Mouse (Mus musculus) cerebellum, adult 2 months (tissue): ENCODE data around the gene Rab20. TPM values are rescaled to one million over a fixed set of nuclear protein-coding genes. Genes with fewer than 3 reads are reported as not detected.

Source experiments
- DNase-seq, 2 experiments: peaks; one replicate each; pipeline ENCODE4 v3.0.0; 2021
- H3K27ac ChIP-seq: fragments of 200-500 bp; 2 replicates; pipeline ENCODE4 v1.5.1; 2012; ENCODE audit warnings: low read length, control low read depth, inconsistent platforms; ENCODE audit not compliant: insufficient read depth
- H3K27me3 ChIP-seq: fragments of 200-500 bp; 2 replicates; pipeline ENCODE4 v1.6.1; 2012; ENCODE audit warnings: inconsistent platforms, mild to moderate bottlenecking, low read length, moderate library complexity; ENCODE audit not compliant: control insufficient read depth, insufficient read depth
- H3K4me1 ChIP-seq: fragments of 200-500 bp; 2 replicates; pipeline ENCODE4 v1.6.1; 2011; ENCODE audit warnings: low read length; ENCODE audit not compliant: control insufficient read depth, insufficient read depth
- H3K4me3 ChIP-seq: fragments of 200-500 bp; replicated peaks from 2 replicates; pipeline ENCODE3; 2011; ENCODE audit warnings: mild to moderate bottlenecking, low read depth, low read length, control low read depth; ENCODE audit not compliant: insufficient read depth
- CTCF ChIP-seq: fragments of 200-500 bp; IDR thresholded peaks from 2 replicates; pipeline ENCODE4 v1.5.1; 2011; ENCODE audit warnings: low read depth, mild to moderate bottlenecking, control low read depth, low read length, moderate library complexity, borderline replicate concordance; ENCODE audit not compliant: insufficient read depth
- POLR2A ChIP-seq: fragments of 200-500 bp; IDR thresholded peaks from 2 replicates; pipeline ENCODE4 v1.6.1; 2011; ENCODE audit warnings: low read length, control low read depth, borderline replicate concordance; ENCODE audit not compliant: insufficient read depth
- WGBS: fragments of 180-500 bp; shearing (Covaris S2); methylation state at CpG from one replicate; pipeline ENCODE4 v1.1.7; 2018; 5-methylcytosine and 5-hydroxymethylcytosine counted together
- polyA plus RNA-seq: library from polyadenylated mRNA; depleted of rRNA; stranded (reverse); fragments of >200 nt; gene quantifications from 2 replicates; pipeline ENCODE4 v1.2.3, GENCODE M21; 2012

Gene Rab20
- polyA plus RNA-seq, 1 experiment, result 0.62 TPM

- Histone ChIP-seq H3K27me3 (no peaks in the 10 kb centered on the region), H3K4me3 (no peak overlapping the region), H3K27ac (no peak overlapping the region), H3K4me1 (no peaks in the 10 kb centered on the region)
- 55% methylated on average over 5 of the region's 5 CpGs for WGBS
- DNase-seq, result no peak
- no peak for TF ChIP-seq CTCF
- TF ChIP-seq POLR2A, result no peak
Observed at GRCm38 (mm10) chr8:11510971-11511370, 32.5 kb upstream of the Rab20 start.

DNA sequence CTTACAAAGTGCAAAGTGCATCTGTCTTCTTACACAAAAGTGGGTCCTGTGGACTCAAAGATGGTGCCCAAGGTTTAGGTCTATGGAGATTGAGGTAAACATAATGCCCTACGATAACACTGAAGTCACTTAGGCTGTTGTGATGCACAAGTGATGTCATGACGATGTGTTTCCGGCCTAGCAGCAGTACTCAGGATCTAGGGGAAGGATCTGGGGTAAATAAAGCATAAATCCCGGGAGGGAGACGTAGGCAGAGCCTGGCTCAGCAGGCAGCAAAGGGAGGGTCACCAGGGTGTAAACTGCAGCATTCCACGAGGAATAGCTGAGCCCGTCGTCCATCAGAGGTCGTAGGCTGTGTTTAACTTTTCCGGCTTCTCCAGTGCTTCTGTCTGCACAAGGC, 30.4 kb upstream of the Rab20 start:
- no peaks in the 10 kb centered on the region for H3K27me3 ChIP-seq
- H3K27ac ChIP-seq, result no peak overlapping the region
- TF ChIP-seq CTCF, result no peak
- TF ChIP-seq POLR2A, result no peak
- no peaks in the 10 kb centered on the region for H3K4me1 ChIP-seq
- WGBS, result 84% methylated on average over 10 of the region's 10 CpGs
- H3K4me3 ChIP-seq, result no peak overlapping the region
- DNase-seq, result no peak

GRCm38 (mm10) chr8:11506802-11507201, 28.3 kb upstream of the Rab20 start:
- WGBS, result 71% methylated on average over 6 of the region's 6 CpGs
- peak in 1 of 2 experiments; percentile 34 for DNase-seq
- Histone ChIP-seq H3K27me3 (no peaks in the 10 kb centered on the region), H3K4me1 (no peaks in the 10 kb centered on the region), H3K4me3 (no peak overlapping the region), H3K27ac (no peak overlapping the region)
- peak; percentile 60; the same call in 1 of the 2 replicates for TF ChIP-seq CTCF
- no peak for TF ChIP-seq POLR2A

GRCm38 (mm10) chr8:11506074-11506473, 27.6 kb upstream of the Rab20 start:
- H3K27ac ChIP-seq, result no peak overlapping the region
- H3K4me3 ChIP-seq, result no peak overlapping the region
- H3K4me1 ChIP-seq, result no peaks in the 10 kb centered on the region
- no peaks in the 10 kb centered on the region for H3K27me3 ChIP-seq
- WGBS, result 76% methylated on average over 14 of the region's 14 CpGs
- DNase-seq, result no peak
- no peak for TF ChIP-seq POLR2A
- no peak for TF ChIP-seq CTCF

DNA sequence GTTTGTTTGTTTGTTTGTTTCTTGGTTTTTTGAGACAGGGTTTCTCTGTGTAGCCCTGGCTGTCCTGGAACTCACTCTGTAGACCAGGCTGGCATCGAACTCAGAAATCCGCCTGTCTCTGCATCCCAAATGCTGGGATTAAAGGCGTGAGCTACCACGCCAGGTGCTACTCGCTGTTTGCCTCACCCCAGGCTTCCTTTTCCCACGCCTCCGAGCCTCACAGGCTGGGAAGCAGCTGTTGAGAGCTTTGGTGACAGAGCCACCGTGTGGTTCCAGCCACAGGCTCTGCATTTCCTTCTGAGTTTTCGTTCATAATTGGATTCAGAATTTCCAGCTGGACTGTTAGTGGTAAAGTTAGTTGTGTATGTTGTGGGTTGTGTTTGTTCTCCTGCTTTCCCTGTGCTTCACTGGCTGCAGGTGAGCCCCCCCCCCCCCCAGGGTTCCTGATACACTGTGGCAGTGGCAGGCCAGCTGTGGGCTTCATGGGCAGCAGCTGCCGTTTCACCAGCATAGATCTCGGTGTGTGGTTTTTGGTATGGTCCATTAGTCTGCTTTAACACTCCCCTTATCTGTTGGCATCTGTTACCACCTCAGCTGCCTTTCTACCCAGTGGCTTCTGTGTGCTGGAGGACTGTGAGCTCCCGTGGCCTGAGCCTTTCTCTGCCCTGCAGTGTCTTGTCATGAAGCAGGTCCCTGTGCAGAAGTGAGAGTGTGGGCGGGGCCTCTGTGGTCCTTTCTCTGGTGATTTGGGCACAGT, 25.1 kb upstream of the Rab20 start:
- DNase-seq, result no peak
- TF ChIP-seq CTCF (no peak), POLR2A (no peak)
- Histone ChIP-seq H3K27me3 (no peaks in the 10 kb centered on the region), H3K27ac (no peak overlapping the region), H3K4me1 (0 out of 2 replicates have a peak, but pooled peaks cover 2% of the 10 kb centered on the region), H3K4me3 (no peak overlapping the region)
- WGBS, result 78% methylated on average over 13 of the region's 13 CpGs

DNA sequence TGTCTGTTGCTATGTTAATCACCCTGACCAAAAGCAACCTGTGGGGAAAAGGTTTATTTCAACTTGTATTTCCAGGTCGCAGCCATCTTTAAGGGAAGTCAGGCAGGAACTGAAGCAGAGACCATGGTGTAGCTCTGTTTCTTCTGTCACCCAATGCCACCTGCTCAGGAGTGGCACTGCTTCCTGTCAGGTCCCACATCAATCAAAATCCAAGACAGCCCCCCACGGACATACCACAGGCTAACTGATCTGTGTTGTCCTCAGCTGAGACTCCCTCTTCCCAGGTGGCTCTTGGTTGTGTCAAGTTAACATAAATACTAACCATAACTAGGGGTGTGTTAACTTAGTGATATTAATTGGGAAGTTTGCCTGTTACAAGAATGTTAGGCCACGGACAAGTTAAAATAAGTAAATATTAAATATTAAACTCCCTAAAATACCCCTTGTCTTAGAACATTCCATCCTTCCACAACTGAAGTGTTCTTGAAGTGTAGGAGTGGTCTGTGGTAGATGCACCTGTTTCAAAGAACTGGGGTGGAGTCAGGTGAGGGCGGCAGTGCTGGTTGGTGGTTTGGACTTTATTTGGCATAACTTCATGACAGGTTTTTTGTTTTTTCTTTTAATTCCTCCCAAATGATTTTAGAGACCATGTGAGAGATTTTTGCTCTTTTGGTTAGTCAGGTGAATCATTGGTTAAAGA, 20.4 kb upstream of the Rab20 start:
- H3K4me1 ChIP-seq, result peaks cover 5% of the 10 kb centered on the region; the same call in 1 of the 2 replicates
- no peaks in the 10 kb centered on the region for H3K27me3 ChIP-seq
- WGBS, result 93% methylated on average over 4 of the region's 4 CpGs
- TF ChIP-seq CTCF, result no peak
- TF ChIP-seq POLR2A, result no peak
- no peak for DNase-seq
- no peak overlapping the region for H3K4me3 ChIP-seq
- H3K27ac ChIP-seq, result no peak overlapping the region

DNA sequence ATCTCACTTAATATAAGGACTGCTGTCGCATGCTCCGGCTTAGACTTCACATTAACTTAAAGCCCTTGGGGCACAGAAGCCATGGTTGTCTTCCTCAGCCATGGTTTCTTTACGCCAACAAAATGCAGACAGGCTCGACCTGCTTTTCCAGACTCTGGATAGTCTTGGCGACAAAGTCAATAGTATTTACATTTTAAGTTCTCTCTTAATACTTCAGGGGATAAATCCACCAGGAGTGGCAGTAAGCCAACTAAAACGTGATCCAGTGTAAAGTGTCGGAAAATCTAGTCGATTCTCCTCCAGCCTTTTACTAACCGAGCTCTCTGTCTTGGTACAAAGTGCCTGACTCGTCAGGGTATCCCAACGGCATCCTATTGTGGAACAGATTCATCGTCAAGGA, 19.8 kb upstream of the Rab20 start:
- WGBS, result 76% methylated on average over 12 of the region's 12 CpGs
- no peak for TF ChIP-seq POLR2A
- TF ChIP-seq CTCF, result no peak
- no peak for DNase-seq
- H3K27me3 ChIP-seq, result no peaks in the 10 kb centered on the region
- H3K4me3 ChIP-seq, result no peak overlapping the region
- peaks cover 5% of the 10 kb centered on the region; the same call in 1 of the 2 replicates for H3K4me1 ChIP-seq
- no peak overlapping the region for H3K27ac ChIP-seq
